Mouse (Mus musculus): Measurements from ENCODE around the gene Snph. TPM values are rescaled to one million over a fixed set of nuclear protein-coding genes. Genes with fewer than 3 reads are reported as not detected.

The Snph gene
- polyA plus RNA-seq, 1 experiment from 2014 or later = 33.1 TPM

GRCm38 (mm10) chr2:151566856-151567255 is 65.5 kb downstream of the Snph start:
- peaks cover 16% of the 10 kb centered on the region for H3K36me3 ChIP-seq (ENCODE audit: control insufficient read depth, insufficient read depth, low read length)
- no peaks in the 10 kb centered on the region for H3K27me3 ChIP-seq (ENCODE audit: control insufficient read depth, insufficient read depth, low read length)
- no peak overlapping the region for H3K9ac ChIP-seq (replicated peaks; ENCODE audit: low read depth, low read length)
- no peak overlapping the region for H3K4me2 ChIP-seq (ENCODE audit: low read depth, low read length)
- no peak overlapping the region for H3K4me3 ChIP-seq (ENCODE audit: low read depth, low read length)
- no peaks in the 10 kb centered on the region for H3K9me3 ChIP-seq (ENCODE audit: control insufficient read depth, low read length)
- H3K27ac ChIP-seq (ENCODE audit: low read depth, low read length) = no peak overlapping the region
- no peak for ATAC-seq (ENCODE audit: low read depth)
- H3K4me1 ChIP-seq (ENCODE audit: control insufficient read depth, insufficient read depth, low read length) = no peaks in the 10 kb centered on the region
- 85% methylated on average over 6 of the region's 6 CpGs for WGBS

DNA sequence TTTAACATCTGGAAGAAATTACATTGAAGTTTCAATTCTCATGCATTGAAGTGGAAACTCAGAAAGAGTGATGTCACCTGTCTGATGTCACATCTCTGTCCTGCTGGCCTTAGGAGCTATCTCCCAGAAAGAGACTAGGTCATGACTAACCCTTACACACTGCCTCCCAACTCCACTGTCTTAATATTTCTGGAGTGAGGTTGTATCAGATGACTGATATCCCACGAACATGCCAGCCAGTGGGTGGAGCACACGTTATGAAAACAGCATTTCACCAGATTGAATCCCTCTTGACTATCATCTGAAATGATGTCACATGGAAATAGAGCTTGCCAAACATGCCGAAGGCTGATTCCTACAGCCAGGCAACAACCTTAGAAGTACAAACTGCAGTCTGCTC is 67.4 kb downstream of the Snph start:
- 79% methylated on average over 3 of the region's 3 CpGs for WGBS
- Histone ChIP-seq H3K27ac (ENCODE audit: low read depth, low read length) (no peak overlapping the region), H3K9me3 (ENCODE audit: control insufficient read depth, low read length) (no peaks in the 10 kb centered on the region), H3K4me2 (ENCODE audit: low read depth, low read length) (no peak overlapping the region), H3K9ac (replicated peaks; ENCODE audit: low read depth, low read length) (no peak overlapping the region), H3K4me3 (ENCODE audit: low read depth, low read length) (no peak overlapping the region), H3K4me1 (ENCODE audit: control insufficient read depth, insufficient read depth, low read length) (no peaks in the 10 kb centered on the region), H3K27me3 (ENCODE audit: control insufficient read depth, insufficient read depth, low read length) (no peaks in the 10 kb centered on the region), H3K36me3 (ENCODE audit: control insufficient read depth, insufficient read depth, low read length) (peaks cover 23% of the 10 kb centered on the region)
- ATAC-seq (ENCODE audit: low read depth) = no peak

DNA sequence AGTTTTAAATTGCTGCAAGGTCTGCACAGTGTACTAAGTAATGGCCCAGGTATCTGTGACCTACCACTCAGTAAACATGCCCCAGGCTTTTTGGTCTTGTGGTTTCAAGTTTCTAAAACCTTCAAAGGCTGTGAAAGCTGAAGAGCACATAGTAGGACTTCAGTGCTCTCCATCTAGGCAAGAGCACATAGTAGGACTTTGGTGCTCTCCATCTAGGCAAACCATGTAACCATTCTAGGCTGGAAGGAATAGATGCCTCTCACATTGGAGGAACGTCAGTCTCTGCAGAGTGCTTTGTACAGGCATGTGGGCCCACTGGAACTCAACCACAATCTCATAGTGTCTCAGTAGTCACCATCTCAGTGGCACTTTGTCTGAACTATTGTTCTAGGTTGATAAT is 68.4 kb downstream of the Snph start:
- H3K4me2 ChIP-seq (ENCODE audit: low read depth, low read length) = no peak overlapping the region
- H3K4me3 ChIP-seq (ENCODE audit: low read depth, low read length) = no peak overlapping the region
- H3K27ac ChIP-seq (ENCODE audit: low read depth, low read length) = no peak overlapping the region
- H3K9ac ChIP-seq (replicated peaks; ENCODE audit: low read depth, low read length) = no peak overlapping the region
- no peaks in the 10 kb centered on the region for H3K9me3 ChIP-seq (ENCODE audit: control insufficient read depth, low read length)
- H3K4me1 ChIP-seq (ENCODE audit: control insufficient read depth, insufficient read depth, low read length) = no peaks in the 10 kb centered on the region
- H3K36me3 ChIP-seq (ENCODE audit: control insufficient read depth, insufficient read depth, low read length) = peaks cover 33% of the 10 kb centered on the region
- no peak for ATAC-seq (ENCODE audit: low read depth)
- H3K27me3 ChIP-seq (ENCODE audit: control insufficient read depth, insufficient read depth, low read length) = no peaks in the 10 kb centered on the region
- WGBS = 89% methylated on average over 1 of the region's 1 CpGs

DNA sequence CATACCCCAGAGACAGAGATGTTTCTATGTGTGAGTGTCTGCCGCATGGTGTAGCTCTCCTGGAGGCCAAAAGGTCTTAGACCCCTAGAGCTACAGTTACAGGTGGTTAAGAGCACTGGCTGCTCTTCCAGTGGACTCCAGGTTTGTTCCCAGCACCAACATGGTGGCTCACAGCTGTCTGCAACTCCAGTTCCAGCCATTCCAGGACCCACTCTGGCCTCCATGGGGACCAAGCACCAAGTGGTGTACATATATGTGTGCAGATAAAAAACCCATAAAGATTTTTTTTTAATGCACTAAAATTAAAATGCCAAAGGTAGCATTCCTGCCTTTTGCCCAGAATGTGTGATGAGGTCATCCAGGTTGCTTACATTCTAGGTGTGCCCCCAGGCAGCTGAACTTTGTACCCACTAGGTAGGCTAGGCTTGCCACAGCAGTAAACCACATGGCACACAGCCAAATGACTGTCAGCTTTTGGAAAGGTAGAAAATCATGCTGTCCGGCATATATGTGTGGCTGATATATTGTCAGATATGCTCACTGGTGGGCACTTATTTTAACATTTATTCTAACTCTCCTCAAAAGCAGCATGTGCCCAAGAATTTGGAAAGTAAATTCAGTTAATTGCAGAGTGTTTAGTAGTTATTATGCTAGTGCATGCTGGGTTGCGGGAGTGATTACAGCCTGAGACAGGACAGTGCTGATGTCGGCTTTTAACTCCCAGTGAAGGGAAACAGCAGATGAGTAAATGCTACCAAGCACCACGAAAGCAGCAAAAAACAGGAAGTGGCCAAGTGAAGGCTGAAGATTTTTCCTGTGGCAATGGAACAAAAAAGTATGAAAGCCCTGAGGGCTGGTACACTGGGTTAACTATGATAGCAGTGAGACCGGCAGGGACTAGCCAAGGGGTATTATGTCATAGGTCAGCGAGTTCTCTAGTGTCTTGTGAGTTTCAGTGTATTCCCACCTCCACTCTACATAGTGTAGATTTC is 69.2 kb downstream of the Snph start:
- H3K4me3 ChIP-seq (ENCODE audit: low read depth, low read length) = no peak overlapping the region
- no peaks in the 10 kb centered on the region for H3K9me3 ChIP-seq (ENCODE audit: control insufficient read depth, low read length)
- no peak overlapping the region for H3K4me2 ChIP-seq (ENCODE audit: low read depth, low read length)
- no peaks in the 10 kb centered on the region for H3K4me1 ChIP-seq (ENCODE audit: control insufficient read depth, insufficient read depth, low read length)
- no peak for ATAC-seq (ENCODE audit: low read depth)
- H3K27me3 ChIP-seq (ENCODE audit: control insufficient read depth, insufficient read depth, low read length) = no peaks in the 10 kb centered on the region
- no peak overlapping the region for H3K9ac ChIP-seq (replicated peaks; ENCODE audit: low read depth, low read length)
- no peak overlapping the region for H3K27ac ChIP-seq (ENCODE audit: low read depth, low read length)
- H3K36me3 ChIP-seq (ENCODE audit: control insufficient read depth, insufficient read depth, low read length) = peaks cover 38% of the 10 kb centered on the region
- 84% methylated on average over 7 of the region's 7 CpGs for WGBS

- no peak overlapping the region for H3K27ac ChIP-seq (ENCODE audit: low read depth, low read length)
- 95% methylated on average over 3 of the region's 3 CpGs for WGBS
- ATAC-seq (ENCODE audit: low read depth) = no peak
- H3K9ac ChIP-seq (replicated peaks; ENCODE audit: low read depth, low read length) = no peak overlapping the region
- no peak overlapping the region for H3K4me2 ChIP-seq (ENCODE audit: low read depth, low read length)
- H3K27me3 ChIP-seq (ENCODE audit: control insufficient read depth, insufficient read depth, low read length) = no peaks in the 10 kb centered on the region
- peaks cover 49% of the 10 kb centered on the region for H3K36me3 ChIP-seq (ENCODE audit: control insufficient read depth, insufficient read depth, low read length)
- peaks cover 12% of the 10 kb centered on the region for H3K4me1 ChIP-seq (ENCODE audit: control insufficient read depth, insufficient read depth, low read length)
- no peak overlapping the region for H3K4me3 ChIP-seq (ENCODE audit: low read depth, low read length)
- H3K9me3 ChIP-seq (ENCODE audit: control insufficient read depth, low read length) = no peaks in the 10 kb centered on the region
These were observed 82.7 kb downstream of the Snph start for GRCm38 (mm10) chr2:151549615-151550121.

DNA sequence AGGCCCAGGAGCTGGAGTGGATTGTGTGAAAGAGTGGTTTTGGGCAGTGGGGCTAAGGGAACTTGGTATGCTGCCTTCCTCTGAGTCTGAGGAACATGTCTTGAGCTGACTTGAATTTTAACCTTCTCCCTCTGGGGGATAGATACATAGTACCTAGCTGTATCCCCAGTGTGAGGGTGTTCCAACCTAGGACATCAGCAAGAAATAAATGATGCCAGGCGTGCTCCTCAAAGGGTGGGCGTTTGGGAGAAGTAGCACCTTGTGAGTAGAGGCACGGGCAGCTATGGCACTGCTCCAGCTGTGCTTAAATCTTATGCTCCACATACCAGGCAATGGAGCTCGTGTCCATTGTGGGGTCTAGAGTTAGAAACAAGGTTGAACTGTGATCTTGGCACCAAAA is 85.8 kb downstream of the Snph start:
- ATAC-seq (ENCODE audit: low read depth) = no peak
- no peaks in the 10 kb centered on the region for H3K27me3 ChIP-seq (ENCODE audit: control insufficient read depth, insufficient read depth, low read length)
- peaks cover 31% of the 10 kb centered on the region for H3K36me3 ChIP-seq (ENCODE audit: control insufficient read depth, insufficient read depth, low read length)
- peaks cover 28% of the 10 kb centered on the region for H3K4me1 ChIP-seq (ENCODE audit: control insufficient read depth, insufficient read depth, low read length)
- no peak overlapping the region for H3K4me2 ChIP-seq (ENCODE audit: low read depth, low read length)
- no peak overlapping the region for H3K4me3 ChIP-seq (ENCODE audit: low read depth, low read length)
- 88% methylated on average over 4 of the region's 4 CpGs for WGBS
- no peak overlapping the region for H3K9ac ChIP-seq (replicated peaks; ENCODE audit: low read depth, low read length)
- no peaks in the 10 kb centered on the region for H3K9me3 ChIP-seq (ENCODE audit: control insufficient read depth, low read length)
- H3K27ac ChIP-seq (ENCODE audit: low read depth, low read length) = no peak overlapping the region

GRCm38 (mm10) chr2:151544673-151545072 is 87.7 kb downstream of the Snph start:
- no peaks in the 10 kb centered on the region for H3K9me3 ChIP-seq (ENCODE audit: control insufficient read depth, low read length)
- peaks cover 31% of the 10 kb centered on the region for H3K4me1 ChIP-seq (ENCODE audit: control insufficient read depth, insufficient read depth, low read length)
- H3K36me3 ChIP-seq (ENCODE audit: control insufficient read depth, insufficient read depth, low read length) = peaks cover 24% of the 10 kb centered on the region
- ATAC-seq (ENCODE audit: low read depth) = no peak
- no peak overlapping the region for H3K27ac ChIP-seq (ENCODE audit: low read depth, low read length)
- 0 out of 2 replicates have a peak overlapping the region, but pooled peaks have one; percentile 0 for H3K4me2 ChIP-seq (ENCODE audit: low read depth, low read length)
- H3K4me3 ChIP-seq (ENCODE audit: low read depth, low read length) = no peak overlapping the region
- H3K27me3 ChIP-seq (ENCODE audit: control insufficient read depth, insufficient read depth, low read length) = no peaks in the 10 kb centered on the region
- H3K9ac ChIP-seq (replicated peaks; ENCODE audit: low read depth, low read length) = no peak overlapping the region
- WGBS = 72% methylated on average over 6 of the region's 6 CpGs

DNA sequence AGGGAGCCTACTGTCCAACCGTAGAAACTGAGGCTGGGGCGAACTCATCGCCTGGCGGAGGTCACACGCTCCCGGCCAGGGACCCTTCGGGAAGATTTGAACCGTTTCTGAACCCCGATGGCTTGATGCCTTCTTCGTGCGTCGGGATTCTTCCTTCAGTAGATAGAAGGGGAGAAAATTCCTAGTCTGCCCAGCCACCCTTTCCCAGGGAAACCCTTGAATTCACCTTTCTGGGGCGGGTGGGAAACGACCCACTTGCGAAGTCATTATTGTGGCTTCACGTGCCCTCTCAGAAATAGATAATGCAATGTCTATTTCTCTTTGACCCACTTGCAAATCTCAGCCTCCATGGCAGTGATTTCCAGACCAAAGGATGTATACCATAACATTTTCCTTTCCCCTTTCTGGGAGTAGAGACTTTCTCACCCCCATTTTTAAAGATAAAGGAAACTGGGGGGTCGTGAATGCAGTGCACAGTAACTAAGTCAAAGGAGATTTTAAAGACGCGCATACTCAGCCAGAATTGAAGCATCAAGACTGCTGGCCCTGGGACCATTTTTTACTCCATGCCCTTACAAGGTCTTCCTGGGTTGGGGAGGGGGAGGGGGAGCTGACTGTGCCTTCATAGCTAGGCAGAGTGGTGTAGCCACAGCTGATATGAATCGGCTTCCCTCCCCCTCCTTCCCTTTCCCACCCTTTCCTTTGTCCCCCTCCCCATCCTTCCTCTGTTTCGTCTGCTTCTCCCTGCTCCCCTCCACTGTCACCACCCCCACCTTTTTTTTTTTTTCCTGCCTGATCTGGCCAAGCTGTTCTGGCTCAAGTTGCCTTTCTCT is 89.1 kb downstream of the Snph start:
- H3K36me3 ChIP-seq (ENCODE audit: control insufficient read depth, insufficient read depth, low read length) = peaks cover 22% of the 10 kb centered on the region
- no peaks in the 10 kb centered on the region for H3K27me3 ChIP-seq (ENCODE audit: control insufficient read depth, insufficient read depth, low read length)
- H3K9me3 ChIP-seq (ENCODE audit: control insufficient read depth, low read length) = no peaks in the 10 kb centered on the region
- peaks cover 31% of the 10 kb centered on the region for H3K4me1 ChIP-seq (ENCODE audit: control insufficient read depth, insufficient read depth, low read length)
- peak overlapping the region; percentile 70 for H3K4me3 ChIP-seq (ENCODE audit: low read depth, low read length)
- H3K4me2 ChIP-seq (ENCODE audit: low read depth, low read length) = peak overlapping the region; percentile 95
- H3K27ac ChIP-seq (ENCODE audit: low read depth, low read length) = peak overlapping the region; percentile 88
- peak overlapping the region; percentile 76 for H3K9ac ChIP-seq (replicated peaks; ENCODE audit: low read depth, low read length)
- 0 out of 2 replicates have a peak, but pooled peaks have one; percentile 9 for ATAC-seq (ENCODE audit: low read depth)
- WGBS = under 1% methylated on average over 21 of the region's 21 CpGs

Measured in neural tube, embryonic 14.5 days (tissue).